Mouse (Mus musculus) limb, embryonic 12.5 days (tissue): ENCODE measurements at regions not wholly inside any gene's neighbourhood (a gene's known extent, or its start where the extent isn't known, plus 50 kb on each side); places are given as distances from the start of the nearest gene placed in this dataset.

ENCODE experiments used
- ATAC-seq: fragments of 200-750 bp; cut with Nextera tagmentation; 2 replicates; pipeline ENCODE4 v1.8.0; 2017; ENCODE audit warnings: low read depth, moderate TSS enrichment; ENCODE audit not compliant: insufficient number of reproducible peaks, insufficient read depth, low FRiP score, low TSS enrichment
- H3K27ac ChIP-seq: fragments of 300-500 bp; sonication (generic); 2 replicates; pipeline ENCODE4 v1.5.1; 2016; ENCODE audit warnings: mild to moderate bottlenecking, moderate library complexity
- H3K27me3 ChIP-seq: fragments of 300-500 bp; sonication (generic); 2 replicates; pipeline ENCODE4 v1.6.1; 2016; ENCODE audit warnings: mild to moderate bottlenecking, moderate library complexity
- H3K36me3 ChIP-seq: fragments of 300-500 bp; sonication (generic); 2 replicates; pipeline ENCODE4 v1.6.1; 2016; ENCODE audit warnings: mild to moderate bottlenecking, moderate library complexity
- H3K4me1 ChIP-seq: fragments of 300-500 bp; sonication (generic); replicated peaks from 2 replicates; pipeline ENCODE4 v1.6.1; 2016
- H3K4me2 ChIP-seq: fragments of 300-500 bp; sonication (generic); 2 replicates; pipeline ENCODE4 v1.6.1; 2016; ENCODE audit warnings: mild to moderate bottlenecking, moderate library complexity
- H3K4me3 ChIP-seq: fragments of 300-500 bp; sonication (generic); replicated peaks from 2 replicates; pipeline ENCODE4 v1.5.1; 2016; ENCODE audit warnings: mild to moderate bottlenecking
- H3K9ac ChIP-seq: fragments of 300-500 bp; sonication (generic); replicated peaks from 2 replicates; pipeline ENCODE4 v1.6.1; 2016; ENCODE audit warnings: mild to moderate bottlenecking, moderate library complexity
- H3K9me3 ChIP-seq: fragments of 300-500 bp; sonication (generic); 2 replicates; pipeline ENCODE4 v1.6.1; 2016; ENCODE audit warnings: mild to moderate bottlenecking, moderate library complexity
- WGBS: fragments of 180-500 bp; shearing (Covaris S2); methylation state at CpG from one replicate; pipeline ENCODE4 v1.1.7; 2016; 5-methylcytosine and 5-hydroxymethylcytosine counted together

GRCm38 (mm10) chr4:10351876-10352627, 522.2 kb upstream of the 2610301B20Rik start:
- H3K4me3 ChIP-seq, result no peak overlapping the region
- H3K4me2 ChIP-seq, result no peak overlapping the region
- no peaks in the 10 kb centered on the region for H3K27me3 ChIP-seq
- no peak for ATAC-seq
- H3K9ac ChIP-seq, result no peak overlapping the region
- no peak overlapping the region for H3K27ac ChIP-seq
- H3K9me3 ChIP-seq, result no peaks in the 10 kb centered on the region
- WGBS, result 66% methylated on average over 4 of the region's 4 CpGs
- no peaks in the 10 kb centered on the region for H3K4me1 ChIP-seq
- H3K36me3 ChIP-seq, result no peaks in the 10 kb centered on the region

GRCm38 (mm10) chr4:10357572-10357971, 516.7 kb upstream of the 2610301B20Rik start:
- no peaks in the 10 kb centered on the region for H3K27me3 ChIP-seq
- no peaks in the 10 kb centered on the region for H3K9me3 ChIP-seq
- ATAC-seq, result no peak
- no peaks in the 10 kb centered on the region for H3K36me3 ChIP-seq
- H3K4me3 ChIP-seq, result no peak overlapping the region
- H3K27ac ChIP-seq, result no peak overlapping the region
- 73% methylated on average over 3 of the region's 3 CpGs for WGBS
- no peaks in the 10 kb centered on the region for H3K4me1 ChIP-seq
- no peak overlapping the region for H3K9ac ChIP-seq
- no peak overlapping the region for H3K4me2 ChIP-seq

- Histone ChIP-seq H3K9ac (no peak overlapping the region), H3K36me3 (no peaks in the 10 kb centered on the region), H3K4me1 (no peaks in the 10 kb centered on the region), H3K9me3 (no peaks in the 10 kb centered on the region), H3K4me2 (no peak overlapping the region), H3K4me3 (no peak overlapping the region), H3K27me3 (no peaks in the 10 kb centered on the region), H3K27ac (no peak overlapping the region)
- 37% methylated on average over 2 of the region's 2 CpGs for WGBS
- ATAC-seq, result no peak
These were observed 484.5 kb upstream of the 2610301B20Rik start for GRCm38 (mm10) chr4:10389790-10390189.

DNA sequence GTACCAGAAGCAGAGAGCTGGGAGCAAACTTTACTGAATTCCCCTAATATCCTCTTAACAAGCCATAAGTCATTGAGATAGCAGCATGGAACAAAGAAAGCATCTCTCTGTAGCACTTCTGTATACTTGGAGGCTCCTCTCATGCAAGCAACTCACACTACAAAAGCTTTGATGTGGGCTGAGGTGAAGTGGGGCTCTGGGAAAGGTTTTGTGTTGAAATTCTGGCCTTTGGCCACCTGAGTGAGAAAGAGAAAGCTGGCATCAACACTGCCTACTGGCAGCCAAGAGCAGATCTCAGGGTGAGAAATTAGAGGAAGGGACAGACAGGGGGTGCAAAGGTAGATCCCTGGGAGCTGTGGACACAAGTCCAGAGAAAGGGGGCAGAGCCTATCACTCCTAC, 477.0 kb upstream of the 2610301B20Rik start:
- Histone ChIP-seq H3K36me3 (no peaks in the 10 kb centered on the region), H3K27me3 (no peaks in the 10 kb centered on the region), H3K4me2 (no peak overlapping the region), H3K4me3 (no peak overlapping the region), H3K9ac (no peak overlapping the region), H3K27ac (no peak overlapping the region), H3K4me1 (no peaks in the 10 kb centered on the region), H3K9me3 (no peaks in the 10 kb centered on the region)
- no peak for ATAC-seq

DNA sequence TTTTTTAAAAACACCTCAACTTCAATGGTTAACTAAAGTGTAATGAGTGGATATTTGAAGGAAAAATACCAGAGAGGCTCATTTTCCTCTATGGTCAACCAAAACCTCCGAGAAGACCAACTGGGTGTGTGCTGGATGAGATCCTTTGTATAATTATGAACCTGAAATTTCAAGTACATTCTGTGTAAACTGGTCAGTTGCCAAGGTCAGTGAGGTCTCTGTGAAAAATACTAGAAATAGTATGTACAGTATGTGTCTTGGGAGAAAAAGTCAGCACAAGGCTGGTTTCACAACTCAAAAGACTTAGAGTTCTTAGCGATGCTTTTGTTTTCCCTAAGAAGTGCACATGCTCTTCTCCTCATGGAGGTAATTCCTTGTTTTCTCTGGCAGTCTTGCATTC, 476.2 kb upstream of the 2610301B20Rik start:
- 93% methylated on average over 2 of the region's 2 CpGs for whole genome bisulfite sequencing
- Histone ChIP-seq H3K27ac (no peak overlapping the region), H3K9me3 (no peaks in the 10 kb centered on the region), H3K4me3 (no peak overlapping the region), H3K4me2 (no peak overlapping the region), H3K36me3 (no peaks in the 10 kb centered on the region), H3K9ac (no peak overlapping the region), H3K27me3 (no peaks in the 10 kb centered on the region), H3K4me1 (no peaks in the 10 kb centered on the region)
- ATAC-seq, result no peak

DNA sequence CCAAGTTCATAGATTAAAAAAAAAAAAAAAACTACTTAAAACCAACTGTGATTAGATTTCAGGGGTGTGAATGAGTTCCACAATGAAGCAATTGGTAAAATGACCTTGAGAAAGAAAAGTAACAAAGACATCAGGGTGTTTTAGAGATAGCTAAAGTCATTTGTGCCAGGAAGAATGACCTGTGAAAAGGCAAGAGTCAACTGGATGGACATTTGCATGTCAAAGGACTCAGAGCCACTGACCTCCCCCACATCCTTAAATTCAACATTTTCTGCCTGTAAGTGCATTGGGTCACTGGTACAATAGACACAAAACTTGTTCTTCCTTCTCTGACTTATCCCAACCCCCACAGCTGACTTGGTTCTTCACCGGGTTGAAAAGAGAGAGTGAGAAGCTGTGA, 474.6 kb upstream of the 2610301B20Rik start:
- no peak overlapping the region for H3K9ac ChIP-seq
- H3K4me3 ChIP-seq, result no peak overlapping the region
- H3K27me3 ChIP-seq, result no peaks in the 10 kb centered on the region
- H3K4me2 ChIP-seq, result no peak overlapping the region
- H3K9me3 ChIP-seq, result no peaks in the 10 kb centered on the region
- H3K27ac ChIP-seq, result no peak overlapping the region
- ATAC-seq, result no peak
- H3K4me1 ChIP-seq, result no peaks in the 10 kb centered on the region
- H3K36me3 ChIP-seq, result no peaks in the 10 kb centered on the region
- 49% methylated on average over 1 of the region's 1 CpGs for WGBS

DNA sequence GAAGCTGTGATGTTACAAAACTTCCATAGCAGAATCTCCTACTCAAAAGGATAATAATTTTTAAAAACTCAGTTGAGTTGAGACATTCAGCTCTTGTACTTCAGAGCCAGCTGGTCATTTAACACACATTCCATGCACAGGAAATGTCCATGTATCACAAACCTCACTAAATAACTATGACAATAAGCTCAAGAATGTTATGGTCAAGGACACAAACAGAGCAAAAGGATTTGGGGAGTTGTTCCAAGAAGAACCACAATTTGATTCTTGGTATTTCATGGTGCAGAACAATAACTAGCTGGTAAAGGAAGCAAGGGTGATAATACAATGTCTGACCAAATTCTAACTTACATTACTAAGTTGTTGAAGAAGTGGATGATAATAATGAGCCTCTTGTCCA, 471.4 kb upstream of the 2610301B20Rik start:
- no peaks in the 10 kb centered on the region for H3K27me3 ChIP-seq
- H3K4me3 ChIP-seq, result no peak overlapping the region
- no peak overlapping the region for H3K27ac ChIP-seq
- H3K9ac ChIP-seq, result no peak overlapping the region
- no peak for ATAC-seq
- no peaks in the 10 kb centered on the region for H3K4me1 ChIP-seq
- no peaks in the 10 kb centered on the region for H3K36me3 ChIP-seq
- H3K9me3 ChIP-seq, result no peaks in the 10 kb centered on the region
- H3K4me2 ChIP-seq, result no peak overlapping the region

DNA sequence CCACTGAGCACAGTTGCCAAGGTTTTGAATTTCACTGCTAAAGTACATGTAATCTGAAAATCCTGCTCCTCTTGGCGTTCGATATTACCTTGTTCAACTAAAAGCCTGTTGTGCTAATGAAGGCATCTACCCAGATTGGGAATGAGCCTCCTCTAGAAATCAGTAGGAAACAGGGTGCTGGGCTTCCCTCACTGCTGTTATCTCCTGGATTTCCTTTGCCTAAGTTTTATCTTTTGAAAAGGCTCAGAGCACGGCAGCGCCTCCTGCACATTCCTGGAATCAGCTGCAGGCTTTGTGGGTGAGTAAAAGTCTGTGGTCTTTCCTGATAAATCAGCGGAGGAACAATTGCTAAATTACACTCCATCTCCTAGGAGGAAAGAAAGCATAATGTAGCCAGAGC, 469.9 kb upstream of the 2610301B20Rik start:
- ATAC-seq, result no peak
- H3K9me3 ChIP-seq, result no peaks in the 10 kb centered on the region
- H3K4me1 ChIP-seq, result no peaks in the 10 kb centered on the region
- no peaks in the 10 kb centered on the region for H3K27me3 ChIP-seq
- no peaks in the 10 kb centered on the region for H3K36me3 ChIP-seq
- WGBS, result 71% methylated on average over 5 of the region's 5 CpGs
- no peak overlapping the region for H3K4me3 ChIP-seq
- no peak overlapping the region for H3K9ac ChIP-seq
- no peak overlapping the region for H3K27ac ChIP-seq
- no peak overlapping the region for H3K4me2 ChIP-seq

DNA sequence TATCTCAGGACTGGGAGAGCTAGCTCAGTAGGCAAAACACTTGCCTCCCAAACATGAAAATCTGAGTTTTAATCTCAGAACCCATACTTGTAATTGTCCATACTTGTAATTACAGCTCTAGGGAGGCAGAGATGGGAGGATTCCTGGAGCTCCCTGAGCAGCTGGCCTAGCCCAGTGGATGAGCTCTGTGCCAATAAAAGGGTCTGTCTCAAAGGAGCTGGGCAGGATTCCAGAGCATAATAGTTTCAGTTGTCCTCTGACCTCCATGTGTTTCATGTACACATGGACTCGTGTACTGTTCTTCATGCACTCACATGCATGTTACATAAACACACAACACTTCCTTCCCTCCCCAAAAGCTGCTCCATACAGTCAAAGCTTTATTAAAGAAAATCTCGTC, 469.2 kb upstream of the 2610301B20Rik start:
- Histone ChIP-seq H3K4me3 (no peak overlapping the region), H3K9me3 (no peaks in the 10 kb centered on the region), H3K27ac (no peak overlapping the region), H3K27me3 (no peaks in the 10 kb centered on the region), H3K9ac (no peak overlapping the region), H3K4me1 (no peaks in the 10 kb centered on the region), H3K4me2 (no peak overlapping the region), H3K36me3 (no peaks in the 10 kb centered on the region)
- ATAC-seq, result no peak
- WGBS, result 77% methylated on average over 2 of the region's 2 CpGs

DNA sequence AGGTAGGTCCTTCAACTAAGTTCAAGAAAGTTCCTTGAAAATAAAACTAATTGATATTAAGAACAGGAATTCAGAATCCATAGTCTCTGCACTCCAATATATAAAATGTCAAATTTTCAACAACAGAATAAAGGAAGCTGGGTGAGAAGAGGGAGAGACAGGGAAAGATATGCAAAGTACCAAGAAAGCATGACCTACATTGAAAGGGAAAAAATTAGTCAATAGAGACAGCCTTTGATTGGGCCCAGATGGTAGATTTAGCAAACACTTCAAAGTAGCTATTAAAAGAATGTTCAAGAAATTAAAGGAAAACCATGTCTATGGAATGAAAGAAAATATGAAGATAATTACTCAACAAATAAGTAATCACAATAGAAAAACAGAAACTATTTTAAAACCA, 460.0 kb upstream of the 2610301B20Rik start:
- no peaks in the 10 kb centered on the region for H3K27me3 ChIP-seq
- ATAC-seq, result no peak
- H3K27ac ChIP-seq, result no peak overlapping the region
- H3K36me3 ChIP-seq, result no peaks in the 10 kb centered on the region
- no peak overlapping the region for H3K4me3 ChIP-seq
- H3K4me1 ChIP-seq, result no peaks in the 10 kb centered on the region
- no peaks in the 10 kb centered on the region for H3K9me3 ChIP-seq
- H3K4me2 ChIP-seq, result no peak overlapping the region
- H3K9ac ChIP-seq, result no peak overlapping the region

DNA sequence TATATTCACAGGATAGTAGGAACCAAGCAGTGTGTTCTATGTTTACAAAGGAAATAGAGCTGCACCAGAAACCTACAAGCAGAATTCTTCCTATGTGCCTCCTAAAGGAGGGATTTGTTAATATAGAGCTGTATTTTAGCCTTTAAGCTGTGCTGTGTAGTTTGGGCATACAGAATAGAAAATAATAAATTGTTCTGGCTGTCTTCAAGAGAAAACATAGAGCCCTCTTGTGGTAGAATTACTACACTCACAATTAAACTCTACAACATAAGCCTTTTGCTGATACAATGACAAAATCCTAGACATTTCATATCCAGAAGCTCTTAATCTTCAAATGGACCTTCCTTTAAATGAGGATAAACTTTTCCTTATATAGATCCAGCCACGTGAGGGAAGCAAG, 452.9 kb upstream of the 2610301B20Rik start:
- no peak for ATAC-seq
- Histone ChIP-seq H3K9ac (no peak overlapping the region), H3K4me1 (no peaks in the 10 kb centered on the region), H3K9me3 (no peaks in the 10 kb centered on the region), H3K27me3 (no peaks in the 10 kb centered on the region), H3K4me2 (no peak overlapping the region), H3K27ac (no peak overlapping the region), H3K4me3 (no peak overlapping the region), H3K36me3 (no peaks in the 10 kb centered on the region)
- WGBS, result 73% methylated on average over 1 of the region's 1 CpGs

DNA sequence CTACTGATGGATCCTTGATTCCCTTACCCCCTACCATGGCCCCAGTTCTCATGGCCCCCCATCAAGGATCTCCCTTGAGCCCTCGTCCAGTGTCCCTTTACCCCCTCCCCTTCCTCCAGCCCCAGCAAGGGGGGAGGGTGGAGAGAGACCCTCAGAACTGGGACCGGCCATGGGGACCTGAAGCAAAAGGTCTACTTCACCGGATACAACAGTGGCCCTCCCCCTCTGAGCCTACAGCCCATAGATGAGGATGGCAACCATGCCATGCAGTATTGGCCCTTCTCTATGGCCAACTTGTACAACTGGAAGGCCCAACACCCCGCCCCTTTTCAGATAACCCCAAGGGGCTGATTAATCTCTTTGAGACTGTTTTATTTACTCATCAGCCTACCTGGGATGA, 439.9 kb upstream of the 2610301B20Rik start:
- H3K4me2 ChIP-seq, result no peak overlapping the region
- 93% methylated on average over 4 of the region's 4 CpGs for WGBS
- no peaks in the 10 kb centered on the region for H3K4me1 ChIP-seq
- H3K9ac ChIP-seq, result no peak overlapping the region
- no peak overlapping the region for H3K27ac ChIP-seq
- no peaks in the 10 kb centered on the region for H3K36me3 ChIP-seq
- no peak overlapping the region for H3K4me3 ChIP-seq
- no peaks in the 10 kb centered on the region for H3K9me3 ChIP-seq
- no peaks in the 10 kb centered on the region for H3K27me3 ChIP-seq
- no peak for ATAC-seq
